Mouse (Mus musculus): ENCODE data around the gene Lce1i. TPM values are rescaled to one million over a fixed set of nuclear protein-coding genes. Genes with fewer than 3 reads are reported as not detected.

Gene Lce1i
- total and polyA plus RNA-seq, 3 experiments, result not detected

DNA sequence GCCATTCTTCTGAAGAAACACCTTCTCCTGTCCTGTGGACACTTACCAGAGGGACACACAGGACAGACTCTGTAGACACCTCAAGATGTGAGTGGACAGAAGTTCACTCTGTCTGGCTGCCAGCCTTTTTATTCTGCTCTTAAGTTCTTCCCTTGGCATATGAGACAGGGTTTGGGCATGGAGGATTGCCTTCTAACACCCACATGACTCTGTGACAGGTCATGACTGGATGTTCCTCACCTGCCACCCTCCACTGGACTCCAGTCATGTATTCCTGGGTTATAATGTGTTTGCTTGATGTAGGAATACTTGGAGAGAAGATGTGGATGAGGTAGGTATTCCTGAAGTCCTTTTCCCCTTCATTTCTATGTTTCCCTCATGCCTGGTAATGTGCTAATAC is 29.1 kb upstream of the Lce1i start, which contains the start of gene Lce1k:
TSS of gene Lce1k (minus strand) at position 101 of the 400 bp plus-strand sequence.
- Histone ChIP-seq H3K36me3 (replicated peaks in 1 of 2; ENCODE audit: control insufficient read depth in 1 of 2, insufficient read depth in 1 of 2, low read length in 1 of 2) (no peaks in the 10 kb centered on the region), H3K27me3 (replicated peaks) (no peaks in the 10 kb centered on the region), H3K79me2 (replicated peaks; ENCODE audit: control insufficient read depth, extremely low read depth, insufficient read depth, poor library complexity, severe bottlenecking) (no peaks in the 10 kb centered on the region), H3K4me1 (ENCODE audit: control insufficient read depth in 1 of 2, insufficient read depth in 2 of 2) (no peaks in the 10 kb centered on the region), H3K27ac (ENCODE audit: insufficient read depth, low read depth) (no peak within 1 kb of the TSS), H3K9me3 (replicated peaks; ENCODE audit: low read length) (no peaks in the 10 kb centered on the region), H3K4me3 (replicated peaks in 1 of 3; ENCODE audit: low read depth in 2 of 3, low read length in 2 of 3, poor library complexity in 1 of 3) (no peak within 1 kb of the TSS), H3K4me2 (ENCODE audit: insufficient read depth, low read depth, poor library complexity, severe bottlenecking) (no peak within 1 kb of the TSS), H3K9ac (ENCODE audit: insufficient read depth, low read depth) (no peak within 1 kb of the TSS)
- dilution Hi-C loops (cut with MboI; ENCODE audit: extremely low pct_ligation_motif_present, extremely low pct_unique_long_range_greater_than_20kb, low sequenced_read_pairs) (no loop called here), in situ Hi-C loops (cut with MboI; ENCODE audit: low pct_ligation_motif_present, low pct_unique_long_range_greater_than_20kb, low sequenced_read_pairs) (no loop called here)
- TF ChIP-seq ETS1 (conservative IDR thresholded peaks at IDR 0.05; ENCODE audit: low read depth, low read length), result no peak
- no peak for TF ChIP-seq BHLHE40 (IDR thresholded peaks at IDR 0.05; ENCODE audit: low read depth, low read length)
- no peak for TF ChIP-seq USF2 (conservative IDR thresholded peaks at IDR 0.05; ENCODE audit: low read depth, low read length)
- no peak for TF ChIP-seq UBTF (IDR thresholded peaks at IDR 0.05; ENCODE audit: low read depth, low read length)
- no peak for TF ChIP-seq TBP (conservative IDR thresholded peaks at IDR 0.05; ENCODE audit: low read depth, low read length)
- DNase-seq (ENCODE audit: extremely low read depth), result no peak

DNA sequence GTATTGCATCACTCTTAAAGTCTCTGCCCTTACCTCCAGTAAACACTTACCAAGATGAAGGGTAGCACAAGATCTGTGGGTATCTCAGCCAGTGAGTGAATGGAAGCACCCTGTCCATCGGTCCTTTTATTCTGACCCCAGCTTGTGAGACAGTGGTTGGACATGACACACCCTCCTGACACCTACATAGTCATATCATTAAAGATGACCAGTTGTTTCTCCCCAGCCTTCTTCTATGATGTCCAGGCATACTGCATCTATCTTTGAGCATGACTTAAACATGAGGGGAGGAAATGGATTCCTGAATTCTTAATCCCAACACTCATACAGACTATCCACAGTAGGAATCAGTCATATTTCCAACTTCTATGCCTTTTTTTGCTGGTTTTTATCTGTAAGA is 11.7 kb upstream of the Lce1i start, which contains the start of gene Lce1j:
TSS of gene Lce1j (minus strand) at position 101 of the 400 bp plus-strand sequence.
- Histone ChIP-seq H3K4me1 (ENCODE audit: control insufficient read depth in 1 of 2, insufficient read depth in 2 of 2) (no peaks in the 10 kb centered on the region), H3K36me3 (replicated peaks in 1 of 2; ENCODE audit: control insufficient read depth in 1 of 2, insufficient read depth in 1 of 2, low read length in 1 of 2) (no peaks in the 10 kb centered on the region), H3K4me2 (ENCODE audit: insufficient read depth, low read depth, poor library complexity, severe bottlenecking) (no peak within 1 kb of the TSS), H3K9ac (ENCODE audit: insufficient read depth, low read depth) (no peak within 1 kb of the TSS), H3K79me2 (replicated peaks; ENCODE audit: control insufficient read depth, extremely low read depth, insufficient read depth, poor library complexity, severe bottlenecking) (no peaks in the 10 kb centered on the region), H3K9me3 (replicated peaks; ENCODE audit: low read length) (no peaks in the 10 kb centered on the region), H3K27ac (ENCODE audit: insufficient read depth, low read depth) (no peak within 1 kb of the TSS), H3K27me3 (replicated peaks) (no peaks in the 10 kb centered on the region), H3K4me3 (replicated peaks in 1 of 3; ENCODE audit: low read depth in 2 of 3, low read length in 2 of 3, poor library complexity in 1 of 3) (no peak within 1 kb of the TSS)
- no peak for DNase-seq (ENCODE audit: extremely low read depth)
- in situ Hi-C loops (cut with MboI; ENCODE audit: low pct_ligation_motif_present, low pct_unique_long_range_greater_than_20kb, low sequenced_read_pairs) (no loop called here), dilution Hi-C loops (cut with MboI; ENCODE audit: extremely low pct_ligation_motif_present, extremely low pct_unique_long_range_greater_than_20kb, low sequenced_read_pairs) (no loop called here)
- no peak for TF ChIP-seq USF1 (IDR thresholded peaks at IDR 0.05; ENCODE audit: low read depth, low read length)
- no peak for TF ChIP-seq PAX5 (IDR thresholded peaks at IDR 0.05; ENCODE audit: low read length)
- no peak for TF ChIP-seq ZC3H11A (IDR thresholded peaks at IDR 0.05; ENCODE audit: low read depth, low read length)
- no peak for TF ChIP-seq HCFC1 (IDR thresholded peaks at IDR 0.05; ENCODE audit: low read depth, low read length)
- TF ChIP-seq SIN3A (IDR thresholded peaks at IDR 0.05; ENCODE audit: low read length), result no peak
- no peak for TF ChIP-seq GABPA (IDR thresholded peaks at IDR 0.05; ENCODE audit: insufficient replicate concordance, low read depth, low read length)
- no peak for TF ChIP-seq JUND (conservative IDR thresholded peaks at IDR 0.05; ENCODE audit: low read depth, low read length)
- TF ChIP-seq CTCF (conservative IDR thresholded peaks at IDR 0.05 in 1 of 2, IDR thresholded peaks at IDR 0.05 in 1 of 2; ENCODE audit: low read depth in 2 of 2, low read length in 2 of 2), result no peak
- no peak for TF ChIP-seq ZNF384 (IDR thresholded peaks at IDR 0.05; ENCODE audit: low read depth, low read length)
- no peak for TF ChIP-seq RCOR1 (conservative IDR thresholded peaks at IDR 0.05; ENCODE audit: low read depth, low read length)
- no peak for TF ChIP-seq CHD1 (IDR thresholded peaks at IDR 0.05; ENCODE audit: low read depth, low read length)
- no peak for TF ChIP-seq MYC (IDR thresholded peaks at IDR 0.05; ENCODE audit: low read depth, low read length)
- TF ChIP-seq UBTF (IDR thresholded peaks at IDR 0.05; ENCODE audit: low read depth, low read length), result no peak

All from CH12.LX (cell line).